ENCODE assay signal across 8 mouse cellular contexts in genomic region chr6:86438272-86439118, GRCm38 (mm10). TPM values are rescaled to one million over a fixed set of nuclear protein-coding genes. Genes with fewer than 3 reads are reported as not detected.
DNase-seq lines count a peak whose midpoint lies in the region; ATAC-seq lines count a peak whose summit lies in the region.

Gene C87436, plus strand, starts transcription at chr6:86438374.

- no peaks in the 10 kb centered on the region for H3K9me3 ChIP-seq in hindbrain, embryonic 12.5 days (replicated peaks)

- H3K4me2 ChIP-seq in hindbrain, embryonic 12.5 days (replicated peaks), result peak within 1 kb of the TSS; percentile 61

- peak; percentile 94 for ATAC-seq in hindbrain, embryonic 12.5 days (ENCODE audit: low FRiP score)

- DNase-seq in NIH3T3 (ENCODE audit: low read depth), result peak; percentile 97
- peak; percentile 96 for DNase-seq in cerebellum, postnatal 10 days
- peak; percentile 90 to 94 for DNase-seq in frontal cortex, postnatal 10 days (ENCODE audit: low spot score in 2 of 2)
- peak; percentile 96 to 99 for DNase-seq in layer of hippocampus, postnatal 14 days (ENCODE audit: low spot score in 2 of 2)
- DNase-seq in lung, postnatal 14 days, result peak; percentile 95
- peak; percentile 90 for DNase-seq in retina, adult 2 months (ENCODE audit: low read depth, low spot score)
- peak; percentile 91 to 93 for DNase-seq in thymus, postnatal 36 days

- peaks cover 3% of the 10 kb centered on the region for H3K4me1 ChIP-seq in hindbrain, embryonic 12.5 days

- H3K36me3 ChIP-seq in hindbrain, embryonic 12.5 days, result peaks cover 32% of the 10 kb centered on the region

- H3K4me3 ChIP-seq in hindbrain, embryonic 12.5 days, result peak within 1 kb of the TSS; percentile 83

- under 1% methylated on average over 59 of the region's 59 CpGs for whole genome bisulfite sequencing in hindbrain, embryonic 12.5 days

- no peaks in the 10 kb centered on the region for H3K27me3 ChIP-seq in hindbrain, embryonic 12.5 days

- peak within 1 kb of the TSS; percentile 91 for H3K27ac ChIP-seq in hindbrain, embryonic 12.5 days

- peak within 1 kb of the TSS; percentile 80 for H3K9ac ChIP-seq in hindbrain, embryonic 12.5 days

RNA-seq across cellular contexts. Expression of gene C87436, which starts in this region (rescaled TPM):
- 28.1 and 29.7 TPM in 2 replicates for polyA plus RNA-seq in hindbrain, embryonic 12.5 days (2016; fragmentation: Nextera tagmentation; extraction: Ambion mirVana)
- 10 to 100 TPM; 16.8 to 17.1 TPM for total RNA-seq in layer of hippocampus, postnatal 14 days (2021)

Comparison
In these comparisons a context has a peak if more than half of its experiments do, and no peak if none do; other contexts are left out.
1. Peak in every context shown above with its lines: DNase-seq, ATAC-seq, H3K4me3 ChIP-seq and H3K27ac ChIP-seq.